Mouse (Mus musculus) layer of hippocampus, adult 9-11 months (tissue): ENCODE data around the gene Rps6kc1.
A peak's percentile ranks its signal among the peaks of the same experiment; 100 is the strongest.

Experiments
- DNase-seq: peaks from one replicate; pipeline ENCODE4 v3.0.0; 2022

The Rps6kc1 gene

DNA sequence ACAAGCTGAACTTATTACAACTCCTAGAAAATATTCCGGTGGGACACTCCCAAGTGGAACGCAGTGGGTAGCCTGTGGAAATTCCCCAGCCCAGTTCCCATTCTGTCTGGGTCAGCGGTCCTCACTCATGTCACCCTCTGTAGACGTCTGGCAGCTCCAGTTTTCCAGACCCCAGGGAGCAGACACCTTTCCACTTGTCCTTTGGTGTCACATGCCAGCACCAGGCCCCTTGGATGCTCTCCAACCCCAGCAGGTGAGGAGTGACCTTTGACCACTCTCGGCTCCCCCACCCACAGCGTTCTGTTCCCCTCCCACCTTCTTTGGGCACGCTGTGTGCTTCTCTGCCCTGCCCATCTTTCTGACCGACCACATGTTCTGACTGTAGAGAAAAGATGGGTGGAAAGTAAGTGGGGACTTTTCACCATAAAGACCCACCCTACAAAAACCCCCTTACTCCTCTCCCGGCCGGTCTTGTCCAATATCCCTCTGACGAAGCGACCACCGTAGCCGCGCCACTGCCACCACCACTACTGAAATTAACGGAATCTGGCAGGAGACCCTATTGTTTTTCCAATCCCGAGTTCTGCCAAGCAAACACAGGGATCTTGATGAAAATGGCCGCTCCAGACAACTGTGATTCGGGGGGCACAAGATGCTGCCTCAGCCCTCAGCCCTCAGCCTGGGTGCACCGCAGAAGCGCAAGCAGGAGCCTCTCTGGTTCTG lies 246.6 kb downstream of the Rps6kc1 start:
- DNase-seq, result no peak

- no peak for DNase-seq
These were observed 247.6 kb downstream of the Rps6kc1 start for GRCm38 (mm10) chr1:190663996-190664395.

DNA sequence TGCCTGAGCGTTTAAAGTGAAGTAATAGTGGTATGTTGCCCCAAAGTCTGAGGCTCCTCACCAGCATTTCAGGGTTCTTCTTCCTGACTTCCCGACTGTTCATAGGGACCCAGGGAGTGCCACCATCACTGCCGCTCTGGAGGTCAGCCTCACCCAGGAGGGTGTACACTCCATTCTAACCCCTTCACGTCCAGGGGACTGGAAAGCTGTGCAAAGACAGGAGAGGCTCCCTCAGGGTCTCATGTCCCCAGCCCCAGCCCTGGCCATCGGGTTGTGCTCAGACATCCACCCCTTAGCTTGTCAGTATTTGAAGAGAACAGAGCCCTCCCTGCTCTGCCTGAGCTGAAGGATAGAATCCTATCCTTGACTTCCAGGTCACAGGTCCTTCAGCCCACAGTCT lies 248.8 kb downstream of the Rps6kc1 start:
- DNase-seq, result no peak

- no peak for DNase-seq
These were observed 249.8 kb downstream of the Rps6kc1 start for GRCm38 (mm10) chr1:190661764-190662163.

- no peak for DNase-seq
These were observed 250.3 kb downstream of the Rps6kc1 start for GRCm38 (mm10) chr1:190661249-190661648.

DNA sequence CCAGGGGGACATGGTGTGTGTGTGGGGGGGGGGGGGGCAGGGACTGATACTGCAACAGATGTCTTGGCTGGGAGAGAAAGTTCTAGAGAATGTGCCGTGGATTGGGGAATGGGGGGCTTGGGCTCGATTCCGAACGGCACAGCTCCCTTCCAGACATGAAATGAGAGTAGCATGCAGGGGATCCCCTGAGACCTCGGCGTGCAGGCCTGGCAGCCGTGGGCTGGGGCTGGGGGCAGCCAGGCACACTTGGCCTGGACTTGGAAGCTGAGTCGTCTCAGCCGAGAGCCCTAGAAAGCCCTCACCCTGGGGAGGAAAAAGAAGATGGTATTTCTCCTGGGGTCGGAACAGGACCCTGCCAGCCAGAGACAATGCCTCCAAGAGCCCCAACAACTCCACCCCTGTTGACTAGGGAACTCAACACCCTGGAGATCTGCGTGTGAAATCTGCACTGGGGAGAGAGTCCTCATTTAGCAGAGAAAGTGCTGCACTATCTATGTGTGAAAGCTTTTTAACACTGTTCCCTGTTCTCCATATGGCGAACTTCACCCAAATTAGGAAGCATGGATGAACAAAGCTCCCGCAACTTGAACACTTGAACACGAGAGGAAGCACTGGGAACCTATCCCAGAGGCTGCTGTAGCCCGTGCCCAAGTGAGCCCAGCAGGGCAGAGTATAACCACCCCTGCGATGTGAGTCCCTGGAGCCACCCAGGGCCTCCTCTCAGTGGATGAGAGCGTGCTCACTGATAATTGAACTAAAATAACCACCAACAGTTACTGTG lies 251.7 kb downstream of the Rps6kc1 start:
- DNase-seq, result peak; percentile 74

DNA sequence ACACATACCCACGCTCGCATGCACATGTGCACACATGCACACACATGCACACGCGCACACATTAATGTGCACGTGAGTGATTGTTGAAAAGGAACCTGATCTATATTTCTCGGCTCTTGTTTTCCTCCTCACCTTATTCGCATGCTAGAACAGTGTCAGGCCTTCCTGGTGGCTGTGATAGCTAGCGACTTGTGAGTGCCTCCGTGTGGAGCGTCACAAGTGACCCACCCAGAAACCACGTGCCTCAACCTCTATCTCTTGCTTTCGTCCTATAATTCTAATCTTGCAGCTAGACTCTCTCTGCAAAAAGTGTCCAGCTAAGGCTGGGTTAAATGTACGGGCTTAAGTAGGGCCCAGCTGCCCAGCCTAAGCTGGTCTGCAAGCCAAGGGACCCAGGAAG lies 253.3 kb downstream of the Rps6kc1 start:
- DNase-seq, result no peak

GRCm38 (mm10) chr1:190656089-190656488 lies 255.5 kb downstream of the Rps6kc1 start:
- DNase-seq, result no peak

DNA sequence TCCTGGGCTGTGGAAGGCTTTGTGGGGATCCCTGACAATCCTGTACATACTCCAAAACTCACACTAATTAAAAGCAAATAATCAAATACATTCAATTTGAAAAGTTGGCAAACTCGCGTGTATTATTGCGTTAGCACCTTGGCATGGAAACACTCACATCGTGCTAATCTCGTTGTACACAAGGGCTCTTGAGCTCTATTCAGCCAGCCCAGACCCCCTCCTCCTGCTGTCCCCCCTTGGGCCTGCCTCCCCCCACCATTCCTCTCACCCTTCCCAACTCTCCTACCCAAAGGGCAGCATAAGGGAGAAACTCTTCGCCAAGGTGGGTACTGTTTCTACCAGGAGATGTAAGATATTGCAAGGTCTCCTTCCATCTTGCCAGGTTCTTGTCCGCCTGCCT lies 255.9 kb downstream of the Rps6kc1 start:
- no peak for DNase-seq

DNA sequence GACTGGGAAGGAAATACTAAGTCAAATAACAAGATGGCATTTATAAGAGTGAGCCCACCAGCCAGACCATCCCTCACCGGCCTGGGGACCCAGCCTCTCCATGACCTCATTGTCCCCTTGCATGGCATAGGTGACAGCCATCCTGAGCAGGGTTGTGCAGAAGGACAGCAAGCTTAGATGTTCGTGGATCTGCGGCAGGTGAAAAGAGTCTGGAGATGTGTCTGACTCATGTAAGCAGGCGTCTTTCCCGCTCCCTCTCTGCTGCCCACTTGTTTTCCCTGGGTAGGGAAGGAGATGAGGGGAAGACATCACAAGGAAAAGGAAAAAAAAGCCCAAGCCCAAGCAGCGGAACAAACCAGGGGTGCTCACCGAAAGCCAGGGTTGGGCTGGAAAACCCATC lies 256.5 kb downstream of the Rps6kc1 start:
- DNase-seq, result no peak

- no peak for DNase-seq
These were observed 256.9 kb downstream of the Rps6kc1 start for GRCm38 (mm10) chr1:190654694-190655001.

DNA sequence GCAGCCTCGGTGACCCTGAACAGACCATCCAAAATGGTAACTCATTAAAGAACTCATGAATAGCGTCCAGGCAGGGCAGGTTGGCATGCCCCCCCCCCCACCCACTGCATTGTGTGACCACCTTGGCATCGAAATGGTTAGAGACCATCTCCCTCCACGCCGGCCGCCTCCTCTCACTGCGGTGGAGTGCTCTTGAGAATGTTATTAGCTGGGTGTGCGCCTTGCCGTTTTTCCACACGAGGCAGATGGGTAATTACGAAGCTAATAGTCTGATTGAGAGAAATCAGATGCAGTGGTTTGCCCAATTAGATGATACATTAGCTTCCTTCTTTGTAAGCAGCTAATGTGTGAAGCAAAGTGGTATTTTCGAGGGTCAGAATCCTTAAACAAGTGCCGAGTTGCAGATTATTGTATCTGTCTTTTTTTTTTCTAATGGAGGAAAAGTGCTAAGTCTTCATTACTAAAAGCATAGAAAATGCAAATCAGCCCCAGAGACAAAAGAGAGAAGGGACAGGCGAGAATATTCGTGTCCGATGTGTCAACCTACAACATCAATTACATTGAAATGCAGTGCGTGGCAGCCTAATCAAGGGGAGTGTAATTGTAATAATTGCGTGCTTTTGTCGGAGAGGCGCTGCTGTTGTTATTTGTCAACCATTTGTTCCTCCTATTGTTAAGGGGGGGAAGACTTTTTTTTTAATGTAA lies 257.4 kb downstream of the Rps6kc1 start:
- DNase-seq, result no peak

DNA sequence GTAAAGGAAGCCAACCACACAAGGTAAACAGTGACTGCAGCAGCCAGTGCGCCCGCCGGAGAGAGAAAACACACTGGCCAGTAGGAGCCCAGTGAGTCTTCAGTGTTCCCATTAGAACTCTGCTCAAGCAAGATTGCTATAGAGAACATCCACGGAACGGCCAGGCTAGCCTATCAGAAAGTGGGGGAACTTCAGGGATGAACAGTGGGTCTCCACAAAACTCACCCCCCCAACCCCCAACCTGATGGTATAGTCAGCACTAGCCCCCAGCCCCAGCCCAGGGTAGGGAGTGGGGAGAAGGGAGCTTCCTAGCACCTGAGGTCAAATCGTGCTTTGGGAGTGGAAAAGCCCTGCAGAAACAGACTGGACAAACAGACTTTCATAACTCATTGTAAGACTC lies 258.5 kb downstream of the Rps6kc1 start:
- no peak for DNase-seq
